Mouse (Mus musculus): ENCODE data around the gene Bcl2l13.
"Not testable (repeated sequence)": the region's sequence is repeated elsewhere in the genome, so short reads cannot be mapped to it uniquely, and the experiment has no call there.

GRCm38 (mm10) chr6:120907876-120908597 is 72.0 kb downstream of the Bcl2l13 start:
- not testable (repeated sequence) for TF ChIP-seq CHD2 (IDR thresholded peaks at IDR 0.05; ENCODE audit: low read length); CTCF (IDR thresholded peaks at IDR 0.05 in 2 of 3, conservative IDR thresholded peaks at IDR 0.05 in 1 of 3; ENCODE audit: control insufficient read depth in 1 of 3, insufficient read depth in 1 of 3, low read depth in 2 of 3, low read length in 3 of 3, poor library complexity in 1 of 3, severe bottlenecking in 1 of 3); POLR2AphosphoS5 (IDR thresholded peaks at IDR 0.05; ENCODE audit: borderline replicate concordance, low read depth, low read length); E2F4 (IDR thresholded peaks at IDR 0.05; ENCODE audit: borderline replicate concordance, low read depth, low read length)
- TF ChIP-seq TAL1 (IDR thresholded peaks at IDR 0.05; ENCODE audit: low read length): peak; percentile 6; the same call in 1 of the 2 replicates

Measured in MEL (cell line).